Mouse (Mus musculus) neural tube, embryonic 13.5 days (tissue): Measurements from ENCODE around the gene Morn1. TPM values are rescaled to one million over a fixed set of nuclear protein-coding genes. Genes with fewer than 3 reads are reported as not detected.

Experiments used
- ATAC-seq: fragments of 200-750 bp; cut with Nextera tagmentation; 2 replicates; pipeline ENCODE4 v1.8.0; 2017; ENCODE audit warnings: low read depth, mild to moderate bottlenecking, moderate TSS enrichment, moderate library complexity
- H3K27ac ChIP-seq: fragments of 300-500 bp; sonication (generic); replicated peaks from 2 replicates; pipeline ENCODE4 v1.5.1; 2015; ENCODE audit warnings: moderate library complexity, mild to moderate bottlenecking, inconsistent platforms
- H3K27me3 ChIP-seq: fragments of 300-500 bp; sonication (generic); 2 replicates; pipeline ENCODE4 v1.6.1; 2015; ENCODE audit warnings: mild to moderate bottlenecking, inconsistent platforms
- H3K36me3 ChIP-seq: fragments of 300-500 bp; sonication (generic); 2 replicates; pipeline ENCODE4 v1.6.1; 2015; ENCODE audit warnings: mild to moderate bottlenecking, inconsistent platforms
- H3K4me1 ChIP-seq: fragments of 300-500 bp; sonication (generic); replicated peaks from 2 replicates; pipeline ENCODE4 v1.6.1; 2015; ENCODE audit warnings: inconsistent platforms
- H3K4me2 ChIP-seq: fragments of 300-500 bp; sonication (generic); 2 replicates; pipeline ENCODE4 v1.6.1; 2015; ENCODE audit warnings: inconsistent platforms, mild to moderate bottlenecking, moderate library complexity
- H3K4me3 ChIP-seq: fragments of 300-500 bp; sonication (generic); 2 replicates; pipeline ENCODE4 v1.5.1; 2015; ENCODE audit warnings: mild to moderate bottlenecking, inconsistent platforms
- H3K9ac ChIP-seq: fragments of 300-500 bp; sonication (generic); 2 replicates; pipeline ENCODE4 v1.6.1; 2015; ENCODE audit warnings: moderate library complexity, mild to moderate bottlenecking, inconsistent platforms
- H3K9me3 ChIP-seq: fragments of 300-500 bp; sonication (generic); 2 replicates; pipeline ENCODE4 v1.6.1; 2016; ENCODE audit warnings: inconsistent platforms
- WGBS: fragments of 180-500 bp; shearing (Covaris S2); methylation state at CpG from one replicate; pipeline ENCODE4 v1.1.7; 2015; 5-methylcytosine and 5-hydroxymethylcytosine counted together
- polyA plus RNA-seq: library from polyadenylated mRNA; unstranded; fragments of >200 nt; fragmentation: Nextera tagmentation; extraction: Ambion mirVana; gene quantifications from 2 replicates; pipeline ENCODE4 v1.2.1, GENCODE M21; 2015

Morn1 gene
- polyA plus RNA-seq, 1 experiment from 2014 or later, result 5.7 TPM

- peak overlapping the region; percentile 94 for H3K27ac ChIP-seq
- WGBS, result 12% methylated on average over 16 of the region's 17 CpGs
- ATAC-seq, result peak; percentile 4; the same call in 1 of the 2 replicates
- H3K36me3 ChIP-seq, result no peaks in the 10 kb centered on the region
- H3K9ac ChIP-seq, result peak overlapping the region; percentile 52
- H3K4me3 ChIP-seq, result no peak overlapping the region
- peak overlapping the region; percentile 41 for H3K4me2 ChIP-seq
- H3K9me3 ChIP-seq, result no peaks in the 10 kb centered on the region
- no peaks in the 10 kb centered on the region for H3K27me3 ChIP-seq
- H3K4me1 ChIP-seq, result peaks cover 98% of the 10 kb centered on the region
These were observed 87.7 kb downstream of the Morn1 start for GRCm38 (mm10) chr4:155173822-155174785.

- peaks cover 91% of the 10 kb centered on the region for H3K4me1 ChIP-seq
- no peak overlapping the region for H3K4me2 ChIP-seq
- WGBS, result 35% methylated on average over 3 of the region's 3 CpGs
- no peaks in the 10 kb centered on the region for H3K9me3 ChIP-seq
- no peak for ATAC-seq
- peak overlapping the region; percentile 72 for H3K27ac ChIP-seq
- H3K27me3 ChIP-seq, result no peaks in the 10 kb centered on the region
- H3K4me3 ChIP-seq, result no peak overlapping the region
- H3K36me3 ChIP-seq, result no peaks in the 10 kb centered on the region
- H3K9ac ChIP-seq, result no peak overlapping the region
These were observed 89.8 kb downstream of the Morn1 start for GRCm38 (mm10) chr4:155176210-155176609.

- Histone ChIP-seq H3K4me3 (no peak overlapping the region), H3K27ac (peak overlapping the region; percentile 81), H3K27me3 (no peaks in the 10 kb centered on the region), H3K4me2 (peak overlapping the region; percentile 25), H3K36me3 (no peaks in the 10 kb centered on the region), H3K4me1 (peaks cover 82% of the 10 kb centered on the region), H3K9ac (peak overlapping the region; percentile 36; the same call in 1 of the 2 replicates), H3K9me3 (no peaks in the 10 kb centered on the region)
- peak; percentile 32; the same call in 1 of the 2 replicates for ATAC-seq
- WGBS, result 9% methylated on average over 6 of the region's 6 CpGs
These were observed 91.9 kb downstream of the Morn1 start for GRCm38 (mm10) chr4:155178274-155178673.

GRCm38 (mm10) chr4:155178981-155179512, 92.7 kb downstream of the Morn1 start:
- Histone ChIP-seq H3K4me1 (peaks cover 81% of the 10 kb centered on the region), H3K4me2 (peak overlapping the region; percentile 25), H3K36me3 (no peaks in the 10 kb centered on the region), H3K27ac (peak overlapping the region; percentile 81), H3K27me3 (no peaks in the 10 kb centered on the region), H3K9ac (peak overlapping the region; percentile 8; the same call in 1 of the 2 replicates), H3K4me3 (no peak overlapping the region), H3K9me3 (no peaks in the 10 kb centered on the region)
- 32% methylated on average over 3 of the region's 3 CpGs for WGBS
- no peak for ATAC-seq

- Histone ChIP-seq H3K27ac (no peak overlapping the region), H3K9me3 (no peaks in the 10 kb centered on the region), H3K27me3 (no peaks in the 10 kb centered on the region), H3K4me1 (peaks cover 76% of the 10 kb centered on the region), H3K36me3 (no peaks in the 10 kb centered on the region), H3K4me2 (no peak overlapping the region), H3K4me3 (no peak overlapping the region), H3K9ac (no peak overlapping the region)
- ATAC-seq, result no peak
- 78% methylated on average over 7 of the region's 7 CpGs for WGBS
These were observed 96.8 kb downstream of the Morn1 start for GRCm38 (mm10) chr4:155183201-155183600.

- no peak overlapping the region for H3K9ac ChIP-seq
- no peaks in the 10 kb centered on the region for H3K9me3 ChIP-seq
- 85% methylated on average over 18 of the region's 18 CpGs for WGBS
- H3K27me3 ChIP-seq, result no peaks in the 10 kb centered on the region
- no peaks in the 10 kb centered on the region for H3K36me3 ChIP-seq
- peak overlapping the region; percentile 24 for H3K27ac ChIP-seq
- no peak overlapping the region for H3K4me2 ChIP-seq
- no peak for ATAC-seq
- no peak overlapping the region for H3K4me3 ChIP-seq
- H3K4me1 ChIP-seq, result peaks cover 76% of the 10 kb centered on the region
These were observed 98.1 kb downstream of the Morn1 start for GRCm38 (mm10) chr4:155184248-155185070.

GRCm38 (mm10) chr4:155185845-155186244, 99.5 kb downstream of the Morn1 start:
- Histone ChIP-seq H3K4me1 (peaks cover 82% of the 10 kb centered on the region), H3K4me2 (no peak overlapping the region), H3K36me3 (no peaks in the 10 kb centered on the region), H3K9me3 (no peaks in the 10 kb centered on the region), H3K4me3 (no peak overlapping the region), H3K27ac (no peak overlapping the region), H3K27me3 (no peaks in the 10 kb centered on the region), H3K9ac (no peak overlapping the region)
- ATAC-seq, result no peak
- WGBS, result 86% methylated on average over 9 of the region's 9 CpGs

GRCm38 (mm10) chr4:155187192-155187674, 100.9 kb downstream of the Morn1 start:
- Histone ChIP-seq H3K4me3 (no peak overlapping the region), H3K27ac (peak overlapping the region; percentile 56), H3K4me2 (no peak overlapping the region), H3K27me3 (no peaks in the 10 kb centered on the region), H3K9me3 (no peaks in the 10 kb centered on the region), H3K4me1 (peaks cover 89% of the 10 kb centered on the region), H3K36me3 (no peaks in the 10 kb centered on the region), H3K9ac (0 out of 2 replicates have a peak overlapping the region, but pooled peaks have one; percentile 12)
- WGBS, result 26% methylated on average over 3 of the region's 3 CpGs
- ATAC-seq, result no peak

GRCm38 (mm10) chr4:155188341-155188740, 102.0 kb downstream of the Morn1 start:
- H3K9me3 ChIP-seq, result no peaks in the 10 kb centered on the region
- no peak overlapping the region for H3K4me3 ChIP-seq
- peaks cover 92% of the 10 kb centered on the region for H3K4me1 ChIP-seq
- 6% methylated on average over 8 of the region's 8 CpGs for WGBS
- H3K36me3 ChIP-seq, result no peaks in the 10 kb centered on the region
- H3K27me3 ChIP-seq, result no peaks in the 10 kb centered on the region
- peak overlapping the region; percentile 56; the same call in 1 of the 2 replicates for H3K27ac ChIP-seq
- 0 out of 2 replicates have a peak overlapping the region, but pooled peaks have one; percentile 26 for H3K9ac ChIP-seq
- no peak overlapping the region for H3K4me2 ChIP-seq
- ATAC-seq, result no peak

GRCm38 (mm10) chr4:155188803-155189202, 102.4 kb downstream of the Morn1 start:
- Histone ChIP-seq H3K27me3 (no peaks in the 10 kb centered on the region), H3K4me1 (peaks cover 91% of the 10 kb centered on the region), H3K27ac (peak overlapping the region; percentile 13; the same call in 1 of the 2 replicates), H3K4me3 (no peak overlapping the region), H3K9ac (0 out of 2 replicates have a peak overlapping the region, but pooled peaks have one; percentile 26), H3K36me3 (no peaks in the 10 kb centered on the region), H3K9me3 (no peaks in the 10 kb centered on the region), H3K4me2 (no peak overlapping the region)
- ATAC-seq, result no peak

- no peaks in the 10 kb centered on the region for H3K9me3 ChIP-seq
- H3K4me2 ChIP-seq, result peak overlapping the region; percentile 14; the same call in 1 of the 2 replicates
- no peaks in the 10 kb centered on the region for H3K36me3 ChIP-seq
- 6% methylated on average over 4 of the region's 4 CpGs for WGBS
- peak overlapping the region; percentile 46; the same call in 1 of the 2 replicates for H3K27ac ChIP-seq
- H3K4me3 ChIP-seq, result no peak overlapping the region
- H3K9ac ChIP-seq, result peak overlapping the region; percentile 34
- H3K27me3 ChIP-seq, result no peaks in the 10 kb centered on the region
- H3K4me1 ChIP-seq, result peaks cover 85% of the 10 kb centered on the region
- ATAC-seq, result peak; percentile 42; the same call in 1 of the 2 replicates
These were observed 103.3 kb downstream of the Morn1 start for GRCm38 (mm10) chr4:155189711-155190139.
